Comparison of ENCODE assay signal across 9 mouse cellular contexts in the genomic region with DNA sequence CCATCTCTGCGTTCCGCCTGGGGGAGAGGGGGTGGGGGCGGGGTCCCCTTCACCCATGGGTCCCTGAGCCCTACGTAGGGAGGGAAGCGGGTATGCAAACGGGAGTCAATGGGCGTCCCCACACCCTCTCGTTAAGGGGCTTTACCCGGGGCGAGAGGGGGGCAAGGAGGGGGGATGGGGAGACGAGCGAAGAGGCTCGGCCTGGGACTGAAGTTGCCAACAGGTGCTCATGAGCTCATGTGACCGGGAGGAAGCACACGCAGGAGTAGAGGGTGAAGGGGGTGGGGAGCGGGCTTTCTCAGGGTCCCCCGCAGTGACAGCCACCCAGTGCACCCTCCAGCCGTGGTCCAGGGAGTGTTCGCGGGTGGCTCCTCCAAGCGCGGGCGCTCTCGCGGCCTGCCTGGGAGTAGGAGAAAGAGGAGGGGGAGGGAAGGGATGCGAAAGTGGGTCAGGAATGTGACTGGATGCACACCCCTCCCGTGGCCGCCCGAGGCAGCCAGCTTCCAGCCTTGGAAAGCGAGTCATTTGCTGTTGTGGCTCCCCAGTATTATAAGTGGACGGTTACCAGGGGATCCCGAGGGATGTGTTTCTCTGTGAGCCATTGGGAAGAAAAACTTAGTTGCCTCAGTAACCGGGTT. TPM values are rescaled to one million over a fixed set of nuclear protein-coding genes. Genes with fewer than 3 reads are reported as not detected.
DNase-seq lines count a peak whose midpoint lies in the region; ATAC-seq and TF ChIP-seq lines count a peak whose summit lies in the region.
"Had no signal": no experiment of that assay in that cellular context is flagged by ENCODE, and none has a peak within 500 bp of the region (broad histone marks: within the 10 kb centered on the region; RNA-seq: fewer than 3 reads in every experiment).

No protein-coding gene starts in this region.

- TF ChIP-seq POLR2A in heart, adult 2 months (IDR thresholded peaks at IDR 0.05; ENCODE audit: insufficient read depth, low read depth, low read length) = no peak

- 1% methylated on average over 27 of the region's 33 CpGs for WGBS in heart, adult 2 months
- WGBS in limb, embryonic 15.5 days = under 1% methylated on average over 33 of the region's 33 CpGs
- under 1% methylated on average over 33 of the region's 33 CpGs for WGBS in midbrain, embryonic 15.5 days

- H3K36me3 ChIP-seq in heart, adult 2 months (ENCODE audit: control insufficient read depth, insufficient read depth, low read length) = no peaks in the 10 kb centered on the region
- no peaks in the 10 kb centered on the region for H3K36me3 ChIP-seq in limb, embryonic 15.5 days
- H3K36me3 ChIP-seq in midbrain, embryonic 15.5 days (replicated peaks) = no peaks in the 10 kb centered on the region
- no peaks in the 10 kb centered on the region for H3K36me3 ChIP-seq in splenic B cell, adult 2 months (ENCODE audit: control insufficient read depth, insufficient read depth, low read length, poor library complexity, severe bottlenecking)

- H3K4me3 ChIP-seq in heart, adult 2 months = peak overlapping the region; percentile 72
- peak overlapping the region; percentile 59 for H3K4me3 ChIP-seq in limb, embryonic 15.5 days
- H3K4me3 ChIP-seq in midbrain, embryonic 15.5 days = peak overlapping the region; percentile 57

- peak; percentile 15 for DNase-seq in ovary, adult 18-20 months (ENCODE audit: low spot score)
- no peak for DNase-seq in ovary, postnatal 10 days (ENCODE audit: low spot score)
- DNase-seq in embryo, embryonic 9.5 days (ENCODE audit: extremely low spot score) = peak; percentile 35
- DNase-seq in heart, adult 2 months = peak; percentile 57 to 63
- DNase-seq in kidney, adult 8-10 months = peak; percentile 24 to 26
- DNase-seq in splenic B cell, adult 2 months (ENCODE audit: low read depth, low spot score) = peak; percentile 66

- intact Hi-C loops in heart, adult 2 months (cut with DNase I) = loop anchor here (1.0 to 5.0 kb wide), 2 partner anchors 48 to 159 kb away; no protein-coding TSS in a partner anchor

- no peaks in the 10 kb centered on the region for H3K79me2 ChIP-seq in heart, adult 2 months (replicated peaks; ENCODE audit: control insufficient read depth, insufficient read depth, low read length)

- H3K4me2 ChIP-seq in limb, embryonic 15.5 days = peak overlapping the region; percentile 98
- peak overlapping the region; percentile 100 for H3K4me2 ChIP-seq in midbrain, embryonic 15.5 days

- no peaks in the 10 kb centered on the region for H3K4me1 ChIP-seq in heart, adult 2 months (ENCODE audit: control insufficient read depth, insufficient read depth, low read length)
- H3K4me1 ChIP-seq in limb, embryonic 15.5 days = peaks cover 21% of the 10 kb centered on the region
- peaks cover 18% of the 10 kb centered on the region for H3K4me1 ChIP-seq in midbrain, embryonic 15.5 days

- 0 out of 2 replicates have a peak, but pooled peaks have one; percentile 6 for TF ChIP-seq EP300 in heart, adult 2 months (IDR thresholded peaks at IDR 0.05; ENCODE audit: insufficient read depth, low read depth, low read length)

- no peaks in the 10 kb centered on the region for H3K9me3 ChIP-seq in limb, embryonic 15.5 days
- H3K9me3 ChIP-seq in midbrain, embryonic 15.5 days = no peaks in the 10 kb centered on the region

- peak overlapping the region; percentile 69 for H3K27ac ChIP-seq in heart, adult 2 months
- peak overlapping the region; percentile 62 for H3K27ac ChIP-seq in limb, embryonic 15.5 days
- H3K27ac ChIP-seq in midbrain, embryonic 15.5 days = no peak overlapping the region

- no peaks in the 10 kb centered on the region for H3K27me3 ChIP-seq in heart, adult 2 months (ENCODE audit: control insufficient read depth, insufficient read depth, low read length)
- no peaks in the 10 kb centered on the region for H3K27me3 ChIP-seq in limb, embryonic 15.5 days
- H3K27me3 ChIP-seq in midbrain, embryonic 15.5 days (replicated peaks) = peaks cover 33% of the 10 kb centered on the region
- no peaks in the 10 kb centered on the region for H3K27me3 ChIP-seq in splenic B cell, adult 2 months (ENCODE audit: control insufficient read depth, insufficient read depth, low read length, poor library complexity, severe bottlenecking)
- H3K27me3 ChIP-seq: Patski had no signal

- peak; percentile 57; the same call in 1 of the 2 replicates for ATAC-seq in limb, embryonic 15.5 days (ENCODE audit: insufficient number of reproducible peaks, low FRiP score, low TSS enrichment, low read depth)
- ATAC-seq in midbrain, embryonic 15.5 days (replicated peaks) = peak; percentile 74
- ATAC-seq: Patski had no signal

- H3K9ac ChIP-seq in heart, adult 2 months (ENCODE audit: low read depth, low read length) = peak overlapping the region; percentile 66
- H3K9ac ChIP-seq in limb, embryonic 15.5 days = peak overlapping the region; percentile 58
- peak overlapping the region; percentile 49 for H3K9ac ChIP-seq in midbrain, embryonic 15.5 days

- no peak for TF ChIP-seq CTCF in heart, adult 2 months (IDR thresholded peaks at IDR 0.05)

RNA-seq across cellular contexts. Expression of gene Rreb1, which starts 0.5 kb away (rescaled TPM):
- total RNA-seq in heart, adult 2 months (2021) = 10 to 100 TPM; 34.3 to 57.5 TPM
- polyA plus RNA-seq in heart, adult 2 months (2012; rRNA removed) = 12.8 and 16.4 TPM in 2 replicates
- polyA plus RNA-seq in limb, embryonic 15.5 days (2015; fragmentation: Nextera tagmentation; extraction: Ambion mirVana) = 13.5 and 15.2 TPM in 2 replicates
- 3.6 and 3.9 TPM in 2 replicates for polyA plus RNA-seq in midbrain, embryonic 15.5 days (2015; fragmentation: Nextera tagmentation; extraction: Ambion mirVana)
